Mouse (Mus musculus) megakaryocyte, embryonic 14.5 days (primary cell): ENCODE results near the gene Tpmt.

Source experiments
- FLI1 ChIP-seq: IDR thresholded peaks from 2 replicates; pipeline ENCODE4 v1.6.1; 2012; ENCODE audit warnings: low read length, inconsistent platforms, mixed read lengths
- GATA1 ChIP-seq: IDR thresholded peaks from 3 replicates; pipeline ENCODE4 v1.6.1; 2012; ENCODE audit warnings: mixed read lengths, low read length, inconsistent platforms, borderline replicate concordance

DNA sequence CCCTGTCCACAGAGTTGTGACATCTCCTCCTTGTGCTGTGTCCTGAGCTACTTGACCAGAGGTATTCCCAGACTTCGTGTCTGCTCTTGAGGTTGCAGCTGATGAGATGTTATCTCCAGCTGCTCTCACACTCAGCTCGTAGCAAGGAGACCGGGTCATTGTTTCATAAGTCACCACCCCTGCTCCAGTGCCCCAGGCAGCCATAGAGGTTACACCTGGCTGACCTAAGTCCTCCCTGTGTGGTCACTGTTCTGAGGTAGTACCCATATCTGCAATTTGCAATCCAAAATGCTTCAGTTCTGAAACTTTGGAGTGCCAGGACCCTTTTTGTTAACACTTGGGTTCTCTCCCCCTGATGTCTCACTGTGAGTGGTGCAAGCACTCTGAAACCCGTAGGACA, 5.5 kb upstream of the Tpmt start:
- no peak for TF ChIP-seq GATA1
- no peak for TF ChIP-seq FLI1
